Mouse (Mus musculus) small intestine, adult 2 months (tissue): ENCODE data around the gene Trp63. TPM values are rescaled to one million over a fixed set of nuclear protein-coding genes. Genes with fewer than 3 reads are reported as not detected.

Source experiments
- H3K27ac ChIP-seq: fragments of 200-500 bp; 2 replicates; pipeline ENCODE4 v1.5.1; 2012; ENCODE audit warnings: low read depth, low read length, control low read depth, inconsistent platforms; ENCODE audit not compliant: insufficient read depth
- H3K27me3 ChIP-seq: fragments of 200-500 bp; 2 replicates; pipeline ENCODE4 v1.6.1; 2012; ENCODE audit warnings: mild to moderate bottlenecking, moderate library complexity, low read length, inconsistent platforms; ENCODE audit not compliant: control insufficient read depth, insufficient read depth
- H3K36me3 ChIP-seq: fragments of 200-500 bp; 2 replicates; pipeline ENCODE4 v1.6.1; 2012; ENCODE audit warnings: mild to moderate bottlenecking, low read length, control low read depth, inconsistent platforms; ENCODE audit not compliant: control insufficient read depth, insufficient read depth
- H3K4me1 ChIP-seq: fragments of 200-500 bp; 2 replicates; pipeline ENCODE4 v1.6.1; 2012; ENCODE audit warnings: low read length, inconsistent platforms, mixed read lengths; ENCODE audit not compliant: control insufficient read depth, insufficient read depth, insufficient read length
- H3K4me3 ChIP-seq: fragments of 200-500 bp; 2 replicates; pipeline ENCODE4 v1.5.1; 2012; ENCODE audit warnings: low read depth, mild to moderate bottlenecking, control low read depth, inconsistent platforms, low read length, moderate library complexity
- CTCF ChIP-seq: fragments of 200-500 bp; IDR thresholded peaks from 2 replicates; pipeline ENCODE4 v1.5.1; 2012; ENCODE audit warnings: low read depth, mild to moderate bottlenecking, control low read depth, inconsistent platforms, low read length, moderate library complexity, mixed read lengths; ENCODE audit not compliant: insufficient replicate concordance, insufficient read length; ENCODE audit errors: extremely low read depth
- POLR2A ChIP-seq: fragments of 200-500 bp; IDR thresholded peaks from 2 replicates; pipeline ENCODE4 v1.6.1; 2012; ENCODE audit warnings: low read depth, mild to moderate bottlenecking, control low read depth, inconsistent platforms, low read length, moderate library complexity
- WGBS: fragments of 180-500 bp; shearing (Covaris S2); methylation state at CpG from one replicate; pipeline ENCODE4 v1.1.7; 2018; 5-methylcytosine and 5-hydroxymethylcytosine counted together
- polyA plus RNA-seq: library from polyadenylated mRNA; depleted of rRNA; stranded (reverse); fragments of >200 nt; gene quantifications from 2 replicates; pipeline ENCODE4 v1.2.3, GENCODE M21; 2012

Gene Trp63
- polyA plus RNA-seq, 1 experiment: 0.05 TPM

- H3K27me3 ChIP-seq: no peaks in the 10 kb centered on the region
- no peaks in the 10 kb centered on the region for H3K4me1 ChIP-seq
- TF ChIP-seq POLR2A (no peak), CTCF (no peak)
- H3K36me3 ChIP-seq: no peaks in the 10 kb centered on the region
- no peak overlapping the region for H3K27ac ChIP-seq
- H3K4me3 ChIP-seq: no peak overlapping the region
- 22% methylated on average over 4 of the region's 4 CpGs for WGBS
Measured at GRCm38 (mm10) chr16:25779964-25780363, 96.4 kb downstream of the Trp63 start.

GRCm38 (mm10) chr16:25784246-25784645 lies 100.7 kb downstream of the Trp63 start:
- Histone ChIP-seq H3K27ac (no peak overlapping the region), H3K27me3 (no peaks in the 10 kb centered on the region), H3K4me1 (no peaks in the 10 kb centered on the region), H3K36me3 (no peaks in the 10 kb centered on the region), H3K4me3 (no peak overlapping the region)
- 76% methylated on average over 2 of the region's 2 CpGs for WGBS
- TF ChIP-seq CTCF (no peak), POLR2A (no peak)

GRCm38 (mm10) chr16:25786457-25786856 lies 102.9 kb downstream of the Trp63 start:
- no peak for TF ChIP-seq CTCF
- no peak for TF ChIP-seq POLR2A
- H3K36me3 ChIP-seq: no peaks in the 10 kb centered on the region
- H3K4me3 ChIP-seq: no peak overlapping the region
- H3K27ac ChIP-seq: no peak overlapping the region
- 70% methylated on average over 5 of the region's 5 CpGs for WGBS
- H3K27me3 ChIP-seq: no peaks in the 10 kb centered on the region
- no peaks in the 10 kb centered on the region for H3K4me1 ChIP-seq

- Histone ChIP-seq H3K4me3 (no peak overlapping the region), H3K4me1 (no peaks in the 10 kb centered on the region), H3K27me3 (no peaks in the 10 kb centered on the region), H3K27ac (no peak overlapping the region), H3K36me3 (no peaks in the 10 kb centered on the region)
- TF ChIP-seq CTCF (no peak), POLR2A (no peak)
- 79% methylated on average over 5 of the region's 5 CpGs for WGBS
Measured at GRCm38 (mm10) chr16:25792640-25793266, 109.2 kb downstream of the Trp63 start.

- Histone ChIP-seq H3K4me3 (no peak overlapping the region), H3K27ac (no peak overlapping the region), H3K27me3 (no peaks in the 10 kb centered on the region), H3K36me3 (no peaks in the 10 kb centered on the region), H3K4me1 (no peaks in the 10 kb centered on the region)
- 56% methylated on average over 4 of the region's 4 CpGs for WGBS
- TF ChIP-seq CTCF (no peak), POLR2A (no peak)
Measured at GRCm38 (mm10) chr16:25797732-25798294, 114.2 kb downstream of the Trp63 start.

GRCm38 (mm10) chr16:25799618-25800017 lies 116.1 kb downstream of the Trp63 start:
- no peaks in the 10 kb centered on the region for H3K4me1 ChIP-seq
- TF ChIP-seq CTCF (no peak), POLR2A (no peak)
- H3K27me3 ChIP-seq: no peaks in the 10 kb centered on the region
- no peaks in the 10 kb centered on the region for H3K36me3 ChIP-seq
- H3K4me3 ChIP-seq: no peak overlapping the region
- no peak overlapping the region for H3K27ac ChIP-seq

- Histone ChIP-seq H3K4me3 (no peak overlapping the region), H3K27ac (no peak overlapping the region), H3K36me3 (no peaks in the 10 kb centered on the region), H3K4me1 (no peaks in the 10 kb centered on the region), H3K27me3 (no peaks in the 10 kb centered on the region)
- TF ChIP-seq CTCF (no peak), POLR2A (no peak)
- 72% methylated on average over 3 of the region's 3 CpGs for WGBS
Measured at GRCm38 (mm10) chr16:25804955-25805354, 121.4 kb downstream of the Trp63 start.
